Mouse (Mus musculus): ENCODE results near the gene Olfr1309.
"Not testable (repeated sequence)": the region's sequence is repeated elsewhere in the genome, so short reads cannot be mapped to it uniquely, and the experiment has no call there.

Gene Olfr1309

GRCm38 (mm10) chr2:111990181-111990580, at the start of gene Olfr1309:
Gene Olfr1309 (minus strand): TSS chr2:111990281.
- DNase-seq, result no peak

GRCm38 (mm10) chr2:112026971-112027370, 36.9 kb upstream of the Olfr1309 start:
- not testable (repeated sequence) for DNase-seq

- no peak for DNase-seq
Measured at GRCm38 (mm10) chr2:112024312-112024711, 34.2 kb upstream of the Olfr1309 start, which contains the start of gene Olfr1311. Gene Olfr1311 (minus strand): TSS chr2:112024412.

GRCm38 (mm10) chr2:112014900-112015299, 24.8 kb upstream of the Olfr1309 start:
- DNase-seq, result no peak

GRCm38 (mm10) chr2:112012608-112013007, 22.5 kb upstream of the Olfr1309 start, which contains the start of gene Olfr1310:
Gene Olfr1310 (minus strand): TSS chr2:112012708.
- no peak for DNase-seq

GRCm38 (mm10) chr2:111964844-111965243, 25.2 kb downstream of the Olfr1309 start, which contains the start of gene Olfr1308:
Gene Olfr1308 (minus strand): TSS chr2:111964944.
- DNase-seq, result no peak

GRCm38 (mm10) chr2:111949340-111949739, 40.7 kb downstream of the Olfr1309 start, which contains the start of gene Olfr1307:
Gene Olfr1307 (minus strand): TSS chr2:111949440.
- no peak for DNase-seq
